Mouse (Mus musculus): Measurements from ENCODE around the gene Gm3336. TPM values are rescaled to one million over a fixed set of nuclear protein-coding genes. Genes with fewer than 3 reads are reported as not detected.

Gm3336 gene
- polyA plus RNA-seq, 1 experiment from 2014 or later: 0.29 TPM

DNA sequence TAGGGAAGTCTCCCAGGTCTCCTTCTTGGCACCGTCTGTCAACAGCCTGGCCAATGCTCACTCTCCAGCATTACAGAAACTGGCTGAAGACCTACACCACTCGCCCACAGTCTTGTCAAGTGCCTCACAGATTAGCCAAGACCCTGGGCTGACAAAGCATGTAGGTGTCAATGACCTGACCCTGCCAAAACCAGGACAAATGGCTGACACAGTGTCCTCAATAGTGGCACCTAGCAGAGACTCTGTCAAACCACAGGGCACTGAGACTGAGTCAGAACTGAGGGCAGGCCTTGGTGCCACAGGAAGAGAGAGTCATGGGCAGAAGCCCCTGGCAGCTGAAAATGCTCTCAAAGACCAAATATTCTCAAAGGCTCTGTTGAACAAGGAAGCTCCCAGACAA lies 3.3 kb upstream of the Gm3336 start:
- no peak for DNase-seq (ENCODE audit: low spot score)

DNA sequence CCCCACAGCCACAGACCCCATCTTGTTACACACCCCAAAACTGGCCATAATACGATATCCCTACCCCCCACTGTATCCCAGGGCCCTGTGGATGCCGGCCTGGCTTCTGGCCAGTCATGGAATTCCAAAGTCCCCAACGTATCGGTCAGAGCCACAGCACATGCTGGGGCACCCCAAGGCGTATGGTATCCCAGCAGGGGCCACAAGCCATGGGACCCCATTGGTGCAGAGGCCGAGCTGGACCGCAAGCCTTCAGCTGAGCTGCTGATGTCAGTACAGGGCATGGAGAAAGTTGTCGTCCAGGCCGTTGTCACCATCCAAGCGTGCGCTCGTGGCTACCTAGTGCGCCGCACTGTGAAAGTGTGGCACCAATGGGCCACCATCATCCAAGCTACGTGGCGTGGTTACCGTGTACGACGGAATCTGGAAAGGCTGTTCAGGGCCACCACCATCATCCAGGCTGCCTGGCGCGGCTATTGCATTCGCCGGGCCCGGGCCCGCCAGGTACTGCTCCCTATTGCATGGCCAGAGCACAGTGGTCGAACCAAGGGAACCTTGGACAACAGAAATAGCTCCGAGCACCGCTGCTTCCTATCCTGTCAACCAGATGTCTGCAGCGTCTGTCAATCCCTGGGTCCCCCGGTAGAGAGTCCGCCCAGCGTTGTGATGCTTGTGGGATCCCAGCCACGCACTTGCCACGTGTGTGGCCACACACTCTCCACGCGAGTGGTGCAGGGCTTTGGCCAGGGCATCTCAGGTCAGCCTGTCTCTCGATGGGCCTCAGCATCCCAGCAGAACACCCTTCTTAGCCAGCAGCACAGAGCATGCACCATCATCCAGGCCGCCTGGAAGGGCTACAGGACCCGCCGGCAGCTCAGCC lies 1.6 kb upstream of the Gm3336 start:
- DNase-seq (ENCODE audit: low spot score): no peak

DNA sequence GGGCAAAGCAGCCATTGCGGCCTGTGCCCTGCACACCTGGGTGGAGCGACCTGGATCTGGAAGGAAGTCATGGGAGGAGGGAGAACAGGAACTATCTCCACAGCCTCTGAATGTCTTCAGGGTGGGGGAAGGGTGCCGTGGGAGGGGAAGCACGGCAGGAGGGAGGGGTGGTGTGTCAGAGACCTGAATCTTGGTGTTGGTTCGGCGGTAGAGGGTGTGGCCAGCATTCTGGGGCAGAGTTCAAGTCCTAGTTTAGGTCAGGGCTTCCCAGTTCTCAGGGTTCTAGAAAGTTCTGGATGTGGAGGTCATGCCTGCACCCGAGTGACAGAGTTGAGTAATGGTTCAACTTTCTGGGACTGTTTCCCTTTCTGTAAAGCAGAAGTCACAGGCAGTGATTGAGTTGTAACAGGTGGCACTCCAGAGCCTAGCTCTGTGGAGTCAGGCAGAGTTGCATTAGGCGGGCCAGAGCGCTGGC lies 1.5 kb downstream of the Gm3336 start:
- DNase-seq (ENCODE audit: low spot score): no peak

DNA sequence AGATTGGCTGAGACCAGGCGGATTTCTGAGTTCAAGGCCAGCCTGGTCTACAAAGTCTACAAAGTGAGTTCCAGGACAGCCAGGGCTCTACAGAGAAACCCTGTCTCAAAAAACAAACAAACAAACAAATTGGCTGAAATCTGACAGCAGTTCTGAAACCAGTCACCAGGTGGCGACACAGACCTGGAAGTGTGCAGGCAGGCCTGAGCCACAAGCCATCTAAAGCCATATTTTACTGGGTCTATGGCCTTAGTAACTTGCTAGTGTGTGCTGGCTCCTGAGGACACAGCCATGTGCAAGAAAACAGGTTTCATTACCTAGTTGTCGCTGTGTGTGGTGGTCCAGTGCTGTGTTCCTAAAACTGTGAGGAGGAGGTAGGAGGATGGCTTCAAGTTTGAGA lies 2.4 kb downstream of the Gm3336 start:
- DNase-seq (ENCODE audit: low spot score): peak; percentile 76

DNA sequence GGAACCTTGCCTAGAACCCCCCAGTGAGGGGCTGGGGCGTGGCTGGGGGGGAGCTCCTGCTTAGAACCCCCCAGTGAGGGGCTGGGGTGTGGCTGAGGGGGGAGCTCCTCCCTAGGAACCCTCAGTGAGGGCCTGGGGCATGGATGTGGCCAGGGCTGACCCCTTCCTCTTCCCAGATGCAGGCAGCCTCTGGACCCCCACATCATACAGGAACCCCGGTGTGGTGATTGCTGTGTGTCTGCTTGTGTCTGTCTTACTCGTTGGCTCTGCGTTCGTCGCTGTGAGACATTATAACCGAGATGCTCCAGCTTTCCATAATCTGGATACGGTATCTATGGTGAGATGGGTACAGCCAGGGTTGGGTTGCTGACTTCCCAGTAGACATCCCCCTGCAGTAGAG lies 3.3 kb downstream of the Gm3336 start:
- no peak for DNase-seq (ENCODE audit: low spot score)

DNA sequence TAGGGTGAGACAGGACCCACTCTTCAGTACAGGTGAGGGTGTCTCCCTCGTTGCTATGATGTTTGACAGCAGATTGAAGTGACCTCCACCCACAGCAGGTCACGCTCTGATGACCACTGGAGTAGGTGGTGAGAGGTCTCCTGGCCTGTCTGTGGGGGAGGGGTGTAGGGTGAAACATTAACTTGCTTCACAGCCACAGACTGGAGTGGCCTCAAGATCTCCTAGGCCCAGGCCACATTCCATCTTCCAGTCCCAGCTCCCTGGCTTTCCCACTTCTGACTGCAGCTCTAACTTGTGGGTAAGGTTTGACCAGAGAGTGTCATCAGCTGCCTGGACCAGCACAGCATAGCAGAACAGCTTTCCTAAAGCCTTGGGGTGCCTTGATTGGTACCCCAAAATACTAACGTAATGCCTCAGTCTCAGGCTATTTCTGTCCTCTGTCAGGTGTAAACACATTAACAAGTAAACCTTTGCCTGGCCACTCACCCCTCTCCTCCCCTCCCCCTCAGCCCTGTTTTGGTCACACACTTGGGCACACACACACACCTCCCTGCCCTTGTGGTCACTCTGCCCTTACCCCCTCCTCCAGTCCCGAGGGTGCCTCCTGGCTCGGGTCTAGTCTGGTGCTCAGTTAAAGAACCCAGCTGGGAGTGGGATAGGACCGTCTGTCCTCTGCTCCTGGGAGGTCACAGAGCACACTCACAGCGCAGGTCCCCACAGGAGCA lies 5.3 kb downstream of the Gm3336 start, which contains the start of gene Pde4c:
Gene Pde4c (plus strand): TSS at position 235 of the 725 bp plus-strand sequence.
- DNase-seq (ENCODE audit: low spot score): no peak

DNA sequence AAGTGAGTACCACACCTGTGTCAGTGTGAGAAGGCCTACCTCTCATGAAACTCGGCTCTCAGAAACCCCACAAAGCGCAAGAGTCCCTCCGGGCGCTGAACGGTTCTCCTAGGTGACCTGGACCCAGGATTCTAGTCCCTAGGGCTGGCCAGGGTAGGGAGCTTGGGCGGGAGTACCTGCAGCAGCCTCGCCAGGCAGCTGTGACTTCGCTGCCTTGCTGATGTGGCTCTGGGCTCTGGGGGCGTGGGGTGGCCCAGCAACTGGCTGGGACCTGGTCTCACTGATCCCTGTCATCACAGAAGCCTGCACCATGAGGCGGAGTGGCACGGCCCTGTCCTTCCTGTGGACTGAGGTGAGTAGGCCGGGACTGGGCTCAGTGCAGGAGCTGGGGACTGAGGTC lies 5.9 kb downstream of the Gm3336 start:
- no peak for DNase-seq (ENCODE audit: low spot score)

DNA sequence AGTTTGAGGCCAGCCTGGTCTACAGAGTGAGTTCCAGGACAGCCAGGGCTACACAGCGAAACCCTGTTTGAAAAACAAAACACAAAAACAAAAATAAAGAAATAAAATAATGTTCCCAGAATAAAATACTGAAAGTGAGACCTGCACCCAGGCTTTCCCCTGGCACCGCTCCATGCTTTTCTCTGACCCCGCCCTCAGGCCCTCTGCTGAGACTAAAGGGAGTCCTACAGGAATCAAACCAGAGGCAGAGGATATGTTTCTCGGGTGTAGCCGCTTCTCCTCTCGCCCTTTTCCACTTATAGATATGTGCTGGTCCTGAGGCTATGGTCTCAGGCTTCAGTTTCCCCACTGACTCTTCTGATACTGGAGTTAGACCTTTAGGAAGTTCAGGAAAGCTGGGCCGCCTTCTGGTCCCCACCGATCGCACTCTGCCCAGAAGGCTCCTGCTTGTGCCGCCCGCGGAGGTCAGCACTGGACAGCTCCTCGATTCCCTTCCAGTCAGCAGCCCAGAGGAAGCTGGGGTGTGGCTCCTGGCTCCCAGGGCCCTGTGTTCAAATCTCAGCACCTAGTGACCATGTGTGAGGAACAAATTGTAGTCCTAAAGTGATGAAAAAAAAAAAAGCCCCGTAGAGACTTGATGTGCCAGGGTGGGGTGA lies 7.6 kb downstream of the Gm3336 start:
- DNase-seq (ENCODE audit: low spot score): no peak

DNA sequence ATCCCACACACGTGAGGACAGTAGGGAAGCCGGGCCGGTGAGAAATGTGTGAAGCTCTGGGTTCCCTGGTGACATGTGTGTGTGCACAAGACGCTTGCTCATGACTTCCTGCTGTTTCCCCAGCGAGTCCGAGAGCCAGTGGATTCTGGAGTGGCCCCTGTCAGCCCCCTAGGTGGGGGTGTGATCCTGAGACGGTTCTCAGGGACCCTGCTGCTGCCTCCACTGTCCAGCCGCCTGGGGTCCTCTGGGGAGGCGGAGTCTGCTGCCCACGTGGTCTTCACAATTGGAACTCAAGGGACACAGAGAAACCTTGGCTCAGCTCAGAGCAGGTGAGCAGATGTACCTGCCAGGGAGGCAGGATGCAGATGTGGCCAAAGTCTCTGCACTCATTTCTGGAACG lies 8.4 kb downstream of the Gm3336 start:
- no peak for DNase-seq (ENCODE audit: low spot score)

DNA sequence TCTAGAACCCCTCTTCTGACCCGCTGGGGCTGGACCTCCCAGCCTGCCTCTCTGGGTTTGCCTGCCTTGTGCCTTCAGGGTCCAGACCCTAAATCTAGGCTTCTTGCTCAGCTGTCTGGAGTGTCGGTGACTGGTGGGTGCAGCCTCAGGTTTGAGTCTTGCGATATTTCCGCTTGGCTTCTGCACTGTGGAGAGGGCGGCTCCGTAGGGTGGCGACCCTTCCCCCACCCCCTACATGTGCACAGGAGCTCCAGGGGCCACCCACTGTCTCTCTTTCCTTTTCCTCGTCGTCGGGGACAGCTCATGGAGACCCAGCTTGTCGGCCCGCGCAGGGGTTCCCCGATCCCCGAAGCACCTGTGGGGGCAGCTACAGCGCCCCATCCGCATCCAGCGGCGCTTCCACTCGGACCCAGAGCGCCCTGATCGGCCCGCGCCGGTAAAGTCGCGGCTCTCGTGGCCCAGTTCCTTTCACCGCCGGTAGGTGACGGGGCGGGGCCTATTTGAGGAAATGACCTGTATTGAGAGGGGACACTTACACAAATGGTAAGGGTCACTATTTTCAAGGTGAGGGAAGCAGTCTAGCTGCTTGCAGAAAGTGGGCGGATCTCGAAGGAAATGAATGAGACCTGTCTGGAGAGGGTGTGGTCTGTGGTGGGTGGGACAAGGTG lies 11.6 kb downstream of the Gm3336 start:
- peak; percentile 51 for DNase-seq (ENCODE audit: low spot score)

DNA sequence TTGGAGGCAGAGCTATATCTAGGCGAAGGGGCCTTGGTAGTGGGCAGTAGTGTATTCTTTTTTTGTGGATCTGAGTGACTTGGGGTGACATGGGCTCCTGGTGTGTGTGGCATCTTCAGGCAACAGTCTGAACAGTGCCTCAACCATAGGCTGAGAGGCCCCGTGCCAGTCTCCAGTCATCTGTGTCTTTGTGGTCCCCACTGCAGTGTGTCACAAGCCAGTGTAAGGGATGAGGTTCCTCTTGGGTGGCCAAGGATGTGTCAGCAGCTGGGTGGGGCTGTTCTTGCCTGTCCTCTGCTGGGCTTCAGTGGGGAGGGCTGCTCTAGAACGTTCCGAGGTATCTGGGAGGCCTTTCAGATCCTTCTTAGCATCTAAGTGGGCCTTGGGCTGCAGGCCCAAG lies 12.6 kb downstream of the Gm3336 start:
- DNase-seq (ENCODE audit: low spot score): no peak

DNA sequence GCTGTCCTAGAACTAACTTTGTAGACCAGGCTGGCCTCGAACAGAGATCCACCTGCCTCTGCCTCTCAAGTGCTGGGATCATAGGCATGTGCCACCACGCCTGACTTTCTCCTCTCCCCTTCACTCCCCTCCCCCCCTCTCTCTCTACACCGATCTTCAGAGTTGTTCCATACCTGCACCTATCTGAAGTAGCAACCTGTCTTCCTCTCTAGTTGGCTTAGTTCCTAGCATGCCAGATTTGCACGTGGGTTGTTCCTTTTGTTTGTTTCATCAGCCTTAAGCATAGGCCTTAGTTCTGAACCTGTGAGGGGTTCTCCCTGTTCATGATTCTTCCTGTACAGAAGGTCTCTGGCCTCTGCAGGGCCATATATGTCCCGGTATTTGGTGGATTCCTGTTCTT lies 19.4 kb downstream of the Gm3336 start:
- no peak for DNase-seq (ENCODE audit: low spot score)

DNA sequence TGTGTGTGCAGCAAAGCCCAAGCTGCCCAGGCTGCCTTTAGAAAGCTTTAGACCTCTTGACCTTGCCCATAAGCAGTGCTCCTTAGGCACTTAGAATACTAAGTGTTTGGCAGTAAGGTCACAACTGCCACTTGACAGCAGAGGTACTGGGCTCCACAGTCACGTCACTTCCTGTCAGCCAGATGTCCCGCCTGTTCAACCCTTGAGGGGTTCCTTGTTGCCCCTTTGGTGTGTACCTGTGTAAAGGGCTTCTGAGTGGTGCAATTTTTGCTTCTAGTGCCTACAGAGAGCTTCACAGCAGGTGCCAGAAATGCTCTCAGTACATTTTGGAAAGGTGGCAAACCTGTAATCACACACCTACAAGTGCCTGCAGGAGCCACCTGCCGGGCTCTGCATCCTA lies 19.9 kb downstream of the Gm3336 start:
- peak; percentile 39 for DNase-seq (ENCODE audit: low spot score)

DNA sequence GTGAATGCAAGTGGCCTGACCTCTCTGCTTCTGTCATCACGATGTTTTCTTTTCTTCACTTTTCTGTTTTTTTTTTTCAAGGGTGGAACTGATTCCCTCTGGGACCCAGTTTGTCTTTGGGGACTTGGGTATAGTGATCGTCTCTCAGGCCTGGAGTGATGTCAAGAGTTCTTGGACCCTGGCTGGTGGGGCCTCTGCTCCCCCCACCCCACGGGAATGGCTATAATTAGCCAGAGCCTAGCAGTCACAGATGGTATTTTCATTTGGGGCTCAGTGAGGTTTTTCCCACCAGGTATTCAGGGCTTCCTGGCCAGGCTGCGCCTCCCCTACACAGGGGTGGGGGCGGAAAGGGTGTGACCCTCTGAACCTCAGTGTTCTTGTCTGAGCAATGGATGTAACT lies 23.3 kb downstream of the Gm3336 start:
- no peak for DNase-seq (ENCODE audit: low spot score)

DNA sequence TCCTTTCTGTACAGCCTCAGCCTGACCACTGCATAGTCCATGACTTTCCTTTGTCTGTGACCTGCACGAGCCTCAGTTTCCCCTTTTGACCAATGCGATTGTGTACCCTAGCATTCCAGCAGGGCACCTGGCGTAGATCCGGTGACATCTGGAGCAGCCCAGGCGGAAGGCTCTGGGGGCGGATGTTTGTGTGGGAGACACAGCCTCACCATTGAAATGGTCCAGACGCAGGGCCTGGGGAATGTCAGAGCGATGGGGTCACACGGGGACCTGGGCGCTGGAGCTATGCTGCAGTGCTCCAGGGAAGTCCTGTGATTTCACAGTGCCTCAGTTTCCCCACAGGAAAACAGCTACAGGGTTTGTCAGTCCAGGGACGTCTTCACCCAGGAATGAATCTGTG lies 23.8 kb downstream of the Gm3336 start:
- DNase-seq (ENCODE audit: low spot score): no peak

DNA sequence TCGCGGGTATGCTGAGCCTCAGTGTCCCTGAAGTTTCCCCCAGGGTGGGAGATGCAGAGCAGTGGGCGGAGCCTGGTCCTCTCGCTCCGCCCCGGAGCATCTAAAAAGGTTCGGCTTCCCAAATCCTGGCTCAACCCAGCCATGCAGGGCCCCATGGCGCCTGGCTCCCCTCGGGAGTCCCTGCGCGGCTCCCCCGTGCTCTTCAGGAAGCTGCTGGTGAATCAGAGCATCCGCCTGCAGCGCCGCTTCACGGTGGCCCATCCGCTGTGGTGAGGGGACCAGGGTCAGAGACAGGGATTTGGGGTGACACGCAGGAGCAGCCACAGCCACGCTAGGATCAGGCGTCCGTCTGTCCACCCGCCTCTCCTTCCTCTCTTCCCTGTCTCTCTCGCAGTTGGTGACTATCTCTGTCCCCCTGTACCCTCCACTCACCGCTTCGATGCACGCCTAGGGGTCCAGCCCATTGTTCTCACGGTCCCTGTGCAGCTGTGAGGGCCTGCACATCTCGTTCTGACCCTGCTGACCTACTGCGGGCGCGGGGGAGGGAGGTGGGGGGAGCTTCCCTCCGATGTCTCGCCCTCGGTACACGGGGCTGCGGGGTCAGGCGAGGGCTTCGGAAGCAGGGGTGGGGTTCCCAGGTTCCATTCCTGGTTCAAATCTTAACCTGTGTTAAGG lies 24.8 kb downstream of the Gm3336 start:
- no peak for DNase-seq (ENCODE audit: low spot score)

DNA sequence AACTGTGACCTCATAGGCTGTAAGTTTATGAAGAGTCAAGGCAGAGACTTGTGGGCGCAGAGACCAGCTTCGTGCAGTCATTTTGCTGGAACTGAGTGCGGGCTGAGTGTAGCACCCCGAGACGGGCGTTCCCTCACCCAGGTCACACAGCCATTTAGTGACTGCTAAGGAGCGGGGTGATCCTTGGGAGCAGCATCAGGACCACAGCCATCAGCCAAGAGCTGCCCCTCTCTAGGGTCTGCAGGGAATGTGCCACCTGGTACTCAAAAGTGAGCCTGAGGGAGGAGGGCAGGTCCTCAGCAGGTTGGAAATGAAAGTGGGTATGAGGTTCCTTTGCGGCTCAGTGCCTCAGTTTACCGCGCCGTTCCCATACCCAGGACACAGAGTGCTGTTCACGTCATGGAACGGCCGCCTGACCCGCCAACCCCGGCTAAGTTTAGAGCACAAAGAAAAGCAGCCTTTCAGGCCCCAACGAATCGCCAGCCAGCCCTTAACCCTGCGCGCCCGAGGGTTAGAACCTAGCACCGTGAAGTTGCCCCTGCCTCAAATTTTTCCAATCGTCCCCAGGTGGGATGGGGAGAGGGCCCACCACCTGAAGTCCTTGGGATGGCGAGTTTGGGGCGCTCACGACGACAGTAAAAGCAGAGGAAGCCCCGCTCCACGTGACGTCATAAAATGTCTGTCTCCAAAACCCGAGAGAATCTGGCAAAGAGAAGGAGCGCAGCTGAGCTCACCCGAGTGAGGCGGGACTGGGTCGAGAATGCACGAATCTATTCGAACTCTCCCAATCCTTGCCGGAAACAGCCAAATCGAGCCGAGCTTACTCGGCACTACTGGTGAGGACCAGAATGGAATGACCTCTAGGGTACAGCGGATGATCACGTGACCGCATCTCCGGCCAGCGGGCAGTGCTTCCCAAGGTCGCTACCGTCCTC lies 25.6 kb downstream of the Gm3336 start:
- DNase-seq (ENCODE audit: low spot score): no peak

DNA sequence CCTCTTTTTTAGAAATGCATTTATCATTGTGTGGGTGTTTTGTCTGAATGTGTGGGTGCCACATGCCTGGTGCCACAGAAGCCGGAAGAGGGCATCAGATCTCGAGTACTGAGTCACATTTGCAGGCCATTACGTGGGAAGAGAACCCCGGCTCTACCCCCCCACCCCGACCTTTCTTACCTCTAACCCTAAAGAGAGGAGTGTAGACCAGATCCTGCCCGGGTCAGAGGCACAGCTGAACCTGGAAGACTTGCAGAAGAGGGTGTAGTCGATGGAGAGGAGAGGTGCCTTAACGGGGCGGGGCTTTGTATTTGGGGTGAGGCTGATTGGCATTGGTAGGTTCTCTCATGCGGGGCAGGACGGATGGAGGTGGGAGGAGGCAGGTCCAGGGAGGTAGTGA lies 26.5 kb downstream of the Gm3336 start:
- DNase-seq (ENCODE audit: low spot score): no peak

DNA sequence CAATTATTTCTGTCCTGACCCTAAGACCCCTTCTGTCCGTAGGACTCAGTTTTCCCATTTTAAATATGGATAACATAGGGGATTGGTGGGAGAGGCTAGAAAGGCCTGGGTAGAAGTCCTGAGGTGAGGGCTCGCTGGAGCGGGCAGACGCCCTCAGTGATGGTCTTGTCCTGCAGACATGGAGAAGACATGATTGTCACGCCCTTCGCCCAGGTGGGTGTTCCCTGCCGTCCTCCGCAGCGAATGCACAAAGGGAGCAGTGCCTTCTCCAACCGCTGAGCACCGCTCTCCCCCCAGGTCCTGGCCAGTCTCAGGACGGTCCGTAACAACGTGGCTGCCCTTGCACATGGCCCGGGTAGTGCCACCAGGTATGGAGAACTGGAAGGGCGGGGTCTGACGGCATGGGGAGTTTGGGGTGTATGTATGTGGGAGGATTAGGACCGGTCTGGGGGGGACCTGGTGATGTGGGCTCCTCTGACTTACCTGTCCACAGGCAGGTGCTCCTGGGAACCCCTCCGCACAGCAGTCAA lies 27.4 kb downstream of the Gm3336 start:
- no peak for DNase-seq (ENCODE audit: low spot score)

DNA sequence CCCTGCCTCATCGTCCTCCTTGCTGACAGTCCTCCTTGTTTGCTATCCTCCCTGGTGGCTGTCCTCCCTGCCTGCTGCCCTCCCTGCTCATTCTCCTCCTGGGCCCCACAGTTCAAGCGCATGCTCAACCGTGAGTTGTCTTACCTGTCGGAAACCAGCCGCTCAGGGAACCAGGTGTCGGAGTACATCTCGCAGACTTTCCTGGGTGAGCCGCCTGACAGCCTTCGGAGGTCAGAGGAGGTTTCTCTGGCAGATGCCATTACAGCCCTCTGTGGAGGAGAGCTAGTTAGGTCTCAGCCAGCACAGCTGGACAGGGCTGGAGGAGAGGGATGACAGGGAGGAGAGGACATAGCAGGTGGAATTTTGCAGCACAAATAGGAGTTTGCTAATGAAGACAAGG lies 28.3 kb downstream of the Gm3336 start:
- DNase-seq (ENCODE audit: low spot score): no peak
